Mouse (Mus musculus): ENCODE measurements around the gene Spin1. TPM values are rescaled to one million over a fixed set of nuclear protein-coding genes. Genes with fewer than 3 reads are reported as not detected.

The Spin1 gene
- polyA plus RNA-seq (2017; shearing (Covaris generic)) = 10 to 100 TPM; 48.1 to 73.0 TPM

DNA sequence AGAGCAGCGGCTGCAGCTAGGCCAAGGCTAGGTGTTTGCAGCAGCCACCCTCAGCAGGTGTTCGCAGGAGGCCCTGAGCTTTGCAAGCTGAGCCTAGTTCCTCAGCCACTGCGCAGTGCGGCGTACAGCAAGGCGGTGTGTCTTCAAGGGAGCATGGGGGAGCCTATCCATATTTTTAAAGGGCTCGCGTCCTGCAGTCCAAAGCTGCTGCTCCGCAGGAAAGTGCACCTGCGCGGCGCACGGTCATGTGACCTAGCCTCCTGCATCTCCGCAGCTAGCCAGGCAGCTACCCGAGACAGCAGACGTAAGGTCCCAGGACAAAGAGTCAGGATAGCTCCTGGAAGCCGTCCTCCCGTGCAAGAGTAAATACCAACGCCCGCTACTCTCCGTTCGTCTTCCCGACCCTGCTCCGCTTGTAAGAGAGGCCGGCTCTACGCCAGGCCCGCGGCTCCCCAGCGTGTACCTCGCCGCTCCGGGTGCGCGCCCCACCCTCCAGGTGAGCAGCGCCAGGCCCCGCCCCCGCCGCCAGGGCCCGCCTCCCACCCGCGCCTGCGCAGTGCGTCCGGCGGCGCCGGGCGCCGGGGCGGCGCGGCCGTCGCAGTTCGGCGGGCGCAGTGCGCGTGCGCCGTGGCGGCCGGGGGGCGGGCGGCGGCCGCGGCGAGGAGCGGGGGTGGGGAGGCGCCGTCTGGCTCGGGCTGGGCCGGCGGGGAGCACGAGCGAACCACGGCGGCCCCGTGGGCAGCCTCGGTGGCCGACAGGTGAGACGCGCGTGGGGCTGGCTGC is at the start of gene Spin1:
Gene Spin1 (plus strand): TSS at position 648 of the 783 bp plus-strand sequence.

DNA sequence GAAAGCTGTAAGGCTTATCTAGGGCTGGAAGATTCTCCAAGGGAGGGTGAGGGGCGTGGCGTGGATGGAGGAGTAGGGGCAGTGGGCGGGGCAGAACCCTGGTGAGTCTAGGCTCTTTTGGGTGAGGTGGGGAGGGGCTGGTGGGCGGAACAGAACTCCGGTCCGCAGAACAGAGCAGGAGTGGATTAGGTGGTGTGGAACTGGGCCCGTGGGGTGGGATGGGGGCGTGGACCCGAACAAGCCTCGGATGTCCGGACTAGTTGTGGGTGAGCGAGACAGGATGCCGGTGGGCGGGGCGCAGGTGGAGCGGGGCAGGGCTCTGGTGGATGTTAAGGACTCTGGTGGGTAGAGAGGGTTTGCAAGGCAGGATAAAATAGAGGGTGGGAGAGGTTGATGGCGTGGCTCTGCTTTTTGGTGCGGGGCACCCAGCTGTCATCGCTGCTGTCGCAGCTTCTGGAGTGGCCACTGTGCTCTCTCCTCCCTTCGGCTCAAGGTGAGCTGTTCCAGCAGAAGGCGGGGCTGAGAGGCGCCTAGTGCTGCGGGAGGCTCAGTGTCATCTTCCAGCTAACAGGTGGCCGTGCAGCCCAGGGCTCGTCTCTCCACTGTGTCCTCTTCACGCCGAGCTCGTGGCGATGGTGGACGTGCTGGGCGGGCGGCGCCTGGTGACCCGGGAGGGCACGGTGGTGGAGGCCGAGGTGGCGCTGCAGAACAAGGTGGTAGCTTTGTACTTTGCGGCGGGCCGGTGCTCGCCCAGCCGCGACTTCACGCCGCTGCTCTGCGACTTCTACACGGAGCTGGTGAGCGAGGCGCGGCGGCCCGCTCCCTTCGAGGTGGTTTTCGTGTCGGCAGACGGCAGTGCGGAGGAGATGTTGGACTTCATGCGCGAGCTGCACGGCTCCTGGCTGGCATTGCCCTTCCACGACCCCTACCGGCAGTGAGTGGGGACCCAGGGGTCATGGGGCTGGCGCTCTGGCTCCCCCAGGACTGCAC is 70.3 kb downstream of the Spin1 start, which contains the start of gene Nxnl2:
Gene Nxnl2 (plus strand): TSS at position 332 of the 990 bp plus-strand sequence.

Other genes with a start within 250 kb of the Spin1 start
- 1 to 10 TPM in 1 of 2 experiments, under 1 TPM in 1; 0.60 to 1.8 TPM for gene Nxnl2, start 70.1 kb downstream of the Spin1 start, polyA plus RNA-seq (2017; shearing (Covaris generic))

Measured in activated CD4-positive, CD25-positive, alpha-beta regulatory T cell (primary cell).